Mouse (Mus musculus): ENCODE measurements at regions not wholly inside any gene's neighbourhood (a gene's known extent, or its start where the extent isn't known, plus 50 kb on each side); places are given as distances from the start of the nearest gene placed in this dataset.

GRCm38 (mm10) chr1:41274573-41275270 lies 469.3 kb downstream of the Tmem182 start:
- Histone ChIP-seq H3K27me3 (replicated peaks) (no peaks in the 10 kb centered on the region), H3K4me1 (ENCODE audit: control insufficient read depth in 1 of 2, insufficient read depth in 2 of 2) (no peaks in the 10 kb centered on the region), H3K4me2 (ENCODE audit: insufficient read depth, low read depth, poor library complexity, severe bottlenecking) (no peak overlapping the region), H3K9ac (ENCODE audit: insufficient read depth, low read depth) (no peak overlapping the region), H3K79me2 (replicated peaks; ENCODE audit: control insufficient read depth, extremely low read depth, insufficient read depth, poor library complexity, severe bottlenecking) (no peaks in the 10 kb centered on the region), H3K9me3 (replicated peaks; ENCODE audit: low read length) (peaks cover 55% of the 10 kb centered on the region), H3K27ac (ENCODE audit: insufficient read depth, low read depth) (no peak overlapping the region), H3K36me3 (replicated peaks in 1 of 2; ENCODE audit: control insufficient read depth in 1 of 2, insufficient read depth in 1 of 2, low read length in 1 of 2) (no peaks in the 10 kb centered on the region), H3K4me3 (replicated peaks in 1 of 3; ENCODE audit: low read depth in 2 of 3, low read length in 2 of 3, poor library complexity in 1 of 3) (no peak overlapping the region)
- dilution Hi-C loops (cut with MboI; ENCODE audit: extremely low pct_ligation_motif_present, extremely low pct_unique_long_range_greater_than_20kb, low sequenced_read_pairs): no loop called here
- in situ Hi-C loops (cut with MboI; ENCODE audit: low pct_ligation_motif_present, low pct_unique_long_range_greater_than_20kb, low sequenced_read_pairs): no loop called here
- TF ChIP-seq MEF2A (IDR thresholded peaks at IDR 0.05; ENCODE audit: borderline replicate concordance, low read depth, low read length) (no peak), ETS1 (conservative IDR thresholded peaks at IDR 0.05; ENCODE audit: low read depth, low read length) (no peak), TCF12 (IDR thresholded peaks at IDR 0.05; ENCODE audit: low read depth, low read length) (no peak), SMC3 (IDR thresholded peaks at IDR 0.05; ENCODE audit: low read depth, low read length) (no peak), ZKSCAN1 (IDR thresholded peaks at IDR 0.05; ENCODE audit: borderline replicate concordance, low read depth, low read length) (no peak), MAX (IDR thresholded peaks at IDR 0.05; ENCODE audit: low read length) (no peak), SIN3A (IDR thresholded peaks at IDR 0.05; ENCODE audit: low read length) (no peak), JUN (IDR thresholded peaks at IDR 0.05; ENCODE audit: insufficient read depth, low read depth, low read length) (no peak)
- no peak for DNase-seq (ENCODE audit: extremely low read depth)

GRCm38 (mm10) chr1:41275271-41275624 lies 469.8 kb downstream of the Tmem182 start:
- in situ Hi-C loops (cut with MboI; ENCODE audit: low pct_ligation_motif_present, low pct_unique_long_range_greater_than_20kb, low sequenced_read_pairs) (no loop called here), dilution Hi-C loops (cut with MboI; ENCODE audit: extremely low pct_ligation_motif_present, extremely low pct_unique_long_range_greater_than_20kb, low sequenced_read_pairs) (no loop called here)
- TF ChIP-seq USF1 (IDR thresholded peaks at IDR 0.05; ENCODE audit: low read depth, low read length): no peak
- no peak for TF ChIP-seq GABPA (IDR thresholded peaks at IDR 0.05; ENCODE audit: insufficient replicate concordance, low read depth, low read length)
- no peak for TF ChIP-seq ZKSCAN1 (IDR thresholded peaks at IDR 0.05; ENCODE audit: borderline replicate concordance, low read depth, low read length)
- no peak for TF ChIP-seq TBP (conservative IDR thresholded peaks at IDR 0.05; ENCODE audit: low read depth, low read length)
- no peak for TF ChIP-seq RCOR1 (conservative IDR thresholded peaks at IDR 0.05; ENCODE audit: low read depth, low read length)
- no peak for TF ChIP-seq RAD21 (IDR thresholded peaks at IDR 0.05; ENCODE audit: low read depth, low read length)
- no peak for TF ChIP-seq ETS1 (conservative IDR thresholded peaks at IDR 0.05; ENCODE audit: low read depth, low read length)
- TF ChIP-seq ZC3H11A (IDR thresholded peaks at IDR 0.05; ENCODE audit: low read depth, low read length): no peak
- TF ChIP-seq UBTF (IDR thresholded peaks at IDR 0.05; ENCODE audit: low read depth, low read length): no peak
- no peak for TF ChIP-seq MAX (IDR thresholded peaks at IDR 0.05; ENCODE audit: low read length)
- no peak for TF ChIP-seq KAT2A (IDR thresholded peaks at IDR 0.05; ENCODE audit: insufficient replicate concordance, low read length)
- no peak for TF ChIP-seq SIN3A (IDR thresholded peaks at IDR 0.05; ENCODE audit: low read length)
- no peak for TF ChIP-seq EP300 (IDR thresholded peaks at IDR 0.05; ENCODE audit: low read length)
- no peak for TF ChIP-seq JUN (IDR thresholded peaks at IDR 0.05; ENCODE audit: insufficient read depth, low read depth, low read length)
- TF ChIP-seq MEF2A (IDR thresholded peaks at IDR 0.05; ENCODE audit: borderline replicate concordance, low read depth, low read length): no peak
- no peak for TF ChIP-seq SMC3 (IDR thresholded peaks at IDR 0.05; ENCODE audit: low read depth, low read length)
- no peak for TF ChIP-seq CTCF (conservative IDR thresholded peaks at IDR 0.05 in 1 of 2, IDR thresholded peaks at IDR 0.05 in 1 of 2; ENCODE audit: low read depth in 2 of 2, low read length in 2 of 2)
- TF ChIP-seq E2F4 (IDR thresholded peaks at IDR 0.05; ENCODE audit: insufficient replicate concordance, low read depth, low read length): no peak
- no peak for TF ChIP-seq ELF1 (IDR thresholded peaks at IDR 0.05; ENCODE audit: low read depth, low read length)
- Histone ChIP-seq H3K27me3 (replicated peaks) (no peaks in the 10 kb centered on the region), H3K4me3 (replicated peaks in 1 of 3; ENCODE audit: low read depth in 2 of 3, low read length in 2 of 3, poor library complexity in 1 of 3) (no peak overlapping the region), H3K9me3 (replicated peaks; ENCODE audit: low read length) (peaks cover 55% of the 10 kb centered on the region), H3K27ac (ENCODE audit: insufficient read depth, low read depth) (no peak overlapping the region), H3K36me3 (replicated peaks in 1 of 2; ENCODE audit: control insufficient read depth in 1 of 2, insufficient read depth in 1 of 2, low read length in 1 of 2) (no peaks in the 10 kb centered on the region), H3K4me1 (ENCODE audit: control insufficient read depth in 1 of 2, insufficient read depth in 2 of 2) (no peaks in the 10 kb centered on the region), H3K9ac (ENCODE audit: insufficient read depth, low read depth) (no peak overlapping the region), H3K4me2 (ENCODE audit: insufficient read depth, low read depth, poor library complexity, severe bottlenecking) (no peak overlapping the region), H3K79me2 (replicated peaks; ENCODE audit: control insufficient read depth, extremely low read depth, insufficient read depth, poor library complexity, severe bottlenecking) (no peaks in the 10 kb centered on the region)
- no peak for DNase-seq (ENCODE audit: extremely low read depth)
